Mouse (Mus musculus): ENCODE results near the gene Pex16. TPM values are rescaled to one million over a fixed set of nuclear protein-coding genes. Genes with fewer than 3 reads are reported as not detected.

Gene Pex16
- polyA plus RNA-seq, 1 experiment from 2014 or later, result 34.3 TPM

DNA sequence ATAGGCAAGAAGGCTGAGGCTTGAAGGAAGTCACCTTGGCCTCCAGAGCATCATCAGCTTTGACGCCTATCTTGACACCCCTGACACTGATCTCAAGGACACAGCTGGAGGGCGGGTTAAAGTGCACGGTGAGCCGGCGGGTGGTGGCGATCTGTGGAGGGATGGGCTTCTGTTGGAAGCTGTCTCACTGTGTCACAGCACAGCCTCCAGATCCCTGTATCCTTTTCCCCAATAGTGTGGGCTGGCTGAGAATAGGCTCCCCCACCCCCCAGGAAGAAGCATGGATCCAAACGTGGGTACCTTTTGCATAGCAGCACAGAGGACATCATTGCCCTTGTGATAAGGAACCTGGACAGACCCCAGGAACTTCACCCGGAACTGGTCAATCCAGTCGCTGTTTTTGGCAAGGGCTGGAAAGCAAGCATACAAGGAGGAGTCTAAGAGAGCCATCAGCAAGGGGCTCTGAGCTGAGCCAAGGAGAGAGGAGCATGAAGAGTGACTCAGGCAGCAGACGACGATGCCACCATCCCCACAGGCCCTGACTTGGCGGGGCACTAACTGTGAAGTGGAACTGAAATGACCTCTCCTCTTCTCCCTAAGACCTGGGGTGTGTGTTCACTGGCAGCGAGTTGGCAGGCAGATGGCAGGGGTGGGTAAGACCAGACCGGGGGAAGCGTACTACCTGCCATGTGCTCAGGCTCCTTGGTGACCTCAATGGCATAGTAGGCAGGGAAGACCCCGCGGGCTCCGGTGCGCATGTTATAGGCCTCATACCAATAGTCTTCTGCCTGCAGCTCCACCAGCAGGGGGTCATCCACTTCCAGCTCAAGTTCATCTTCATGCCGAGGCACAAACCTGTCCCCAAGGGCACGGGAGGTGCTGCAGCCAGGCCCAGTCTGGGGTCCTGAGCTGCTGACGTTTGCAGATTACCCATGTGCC is 10.9 kb downstream of the Pex16 start:
- Histone ChIP-seq H3K4me1 (replicated peaks; ENCODE audit: insufficient read depth, low read length) (peaks cover 15% of the 10 kb centered on the region), H3K4me2 (ENCODE audit: low read length) (no peak overlapping the region), H3K9ac (ENCODE audit: low read depth, low read length) (no peak overlapping the region), H3K27ac (no peak overlapping the region), H3K27me3 (ENCODE audit: insufficient read depth, low read length) (no peaks in the 10 kb centered on the region), H3K36me3 (ENCODE audit: insufficient read depth, low read length) (peaks cover 35% of the 10 kb centered on the region), H3K4me3 (replicated peaks; ENCODE audit: low read depth, low read length) (no peak overlapping the region), H3K9me3 (replicated peaks; ENCODE audit: low read length) (no peaks in the 10 kb centered on the region)
- DNase-seq (ENCODE audit: low spot score) (no peak), ATAC-seq (replicated peaks; ENCODE audit: low FRiP score, low read depth) (no peak)
- TF ChIP-seq CTCF (IDR thresholded peaks at IDR 0.05; ENCODE audit: low read depth), result no peak
- 81% methylated on average over 22 of the region's 22 CpGs for WGBS

DNA sequence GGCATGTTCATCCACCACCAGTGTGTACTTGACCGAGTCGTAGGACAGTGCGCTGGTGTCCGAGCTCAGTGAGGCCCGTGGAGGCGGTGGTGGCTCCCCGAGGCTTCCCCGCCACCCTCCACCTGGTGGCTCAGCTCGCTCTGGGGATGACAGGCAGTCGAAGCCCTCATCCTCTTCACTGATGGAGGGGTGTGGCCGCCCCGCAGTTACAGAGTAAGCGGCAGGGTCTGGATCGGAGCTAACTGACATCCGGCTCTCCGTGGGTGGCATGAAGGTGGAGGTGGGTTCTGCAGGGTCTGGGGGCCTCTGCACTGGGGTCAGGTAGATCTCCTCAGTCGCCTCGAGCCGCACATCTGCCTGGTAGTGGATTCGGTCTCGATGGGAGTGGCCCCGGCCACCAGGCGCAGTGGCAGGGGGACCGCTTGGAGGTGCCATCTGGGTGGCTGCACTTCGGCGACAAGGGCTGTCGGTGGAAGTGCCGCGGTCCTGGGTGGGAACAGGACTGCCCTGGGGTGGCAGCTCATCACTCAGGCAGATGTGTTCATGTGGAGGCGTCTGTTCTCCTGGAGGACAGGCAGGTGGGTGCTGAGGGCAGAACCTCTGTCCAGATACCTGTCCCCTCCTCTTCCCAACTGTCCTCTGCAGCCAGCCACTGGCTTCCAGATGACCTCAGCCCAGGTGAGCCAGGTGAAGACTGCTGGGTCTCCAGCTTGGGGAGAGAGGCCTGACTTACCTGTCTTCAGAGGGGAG is 12.5 kb downstream of the Pex16 start:
- Histone ChIP-seq H3K27me3 (ENCODE audit: insufficient read depth, low read length) (no peaks in the 10 kb centered on the region), H3K4me3 (replicated peaks; ENCODE audit: low read depth, low read length) (no peak overlapping the region), H3K9ac (ENCODE audit: low read depth, low read length) (no peak overlapping the region), H3K36me3 (ENCODE audit: insufficient read depth, low read length) (peaks cover 25% of the 10 kb centered on the region), H3K9me3 (replicated peaks; ENCODE audit: low read length) (no peaks in the 10 kb centered on the region), H3K27ac (no peak overlapping the region), H3K4me2 (ENCODE audit: low read length) (no peak overlapping the region), H3K4me1 (replicated peaks; ENCODE audit: insufficient read depth, low read length) (peaks cover 23% of the 10 kb centered on the region)
- ATAC-seq (replicated peaks; ENCODE audit: low FRiP score, low read depth) (no peak), DNase-seq (ENCODE audit: low spot score) (no peak)
- no peak for TF ChIP-seq CTCF (IDR thresholded peaks at IDR 0.05; ENCODE audit: low read depth)
- WGBS, result 92% methylated on average over 30 of the region's 30 CpGs

DNA sequence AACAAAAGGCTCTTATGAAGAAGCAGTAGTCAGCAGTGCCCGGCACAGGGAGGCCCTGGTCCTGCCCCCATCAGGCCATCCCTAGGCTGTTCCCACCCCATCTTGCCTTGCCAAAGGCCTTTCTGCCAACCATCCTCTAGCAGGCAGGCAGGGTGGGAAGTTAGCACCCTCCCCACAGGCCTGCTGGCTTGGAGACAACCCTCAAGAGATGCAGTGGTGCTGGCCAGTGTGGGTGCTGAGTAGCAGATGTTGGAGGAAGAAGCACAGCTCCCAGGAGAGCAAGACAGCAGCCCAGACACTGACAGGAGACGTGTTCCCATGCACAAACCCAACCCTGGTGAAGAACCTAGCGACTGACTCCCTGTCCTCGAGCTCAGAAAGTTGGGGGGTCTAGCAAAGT is 13.2 kb downstream of the Pex16 start:
- no peak for TF ChIP-seq CTCF (IDR thresholded peaks at IDR 0.05; ENCODE audit: low read depth)
- WGBS, result 80% methylated on average over 4 of the region's 4 CpGs
- Histone ChIP-seq H3K9ac (ENCODE audit: low read depth, low read length) (no peak overlapping the region), H3K9me3 (replicated peaks; ENCODE audit: low read length) (no peaks in the 10 kb centered on the region), H3K4me3 (replicated peaks; ENCODE audit: low read depth, low read length) (no peak overlapping the region), H3K4me1 (replicated peaks; ENCODE audit: insufficient read depth, low read length) (peaks cover 30% of the 10 kb centered on the region), H3K27ac (no peak overlapping the region), H3K4me2 (ENCODE audit: low read length) (no peak overlapping the region), H3K36me3 (ENCODE audit: insufficient read depth, low read length) (peaks cover 22% of the 10 kb centered on the region; the same call in 1 of the 2 replicates), H3K27me3 (ENCODE audit: insufficient read depth, low read length) (no peaks in the 10 kb centered on the region)
- no peak for DNase-seq (ENCODE audit: low spot score)
- ATAC-seq (replicated peaks; ENCODE audit: low FRiP score, low read depth), result no peak

DNA sequence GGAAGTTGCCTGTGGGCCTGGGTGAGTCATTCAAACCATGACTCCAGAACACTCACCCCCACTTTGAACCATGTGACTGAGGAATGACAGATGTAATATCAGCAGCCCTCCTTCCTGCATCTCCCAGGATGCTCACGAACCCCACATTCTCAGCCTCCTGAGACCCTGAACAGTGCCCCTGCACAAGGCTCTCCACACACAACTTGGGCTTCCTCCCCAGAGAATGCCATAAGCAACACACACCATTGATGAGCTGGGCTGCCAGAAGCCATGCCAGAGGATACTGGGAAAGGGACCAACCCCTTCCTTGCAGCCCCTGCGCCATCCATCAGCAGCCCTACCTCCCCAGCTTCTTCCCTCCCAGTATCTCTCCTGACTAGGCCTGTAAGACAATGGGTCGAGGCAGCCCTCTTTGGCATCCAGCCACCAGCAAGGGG is 13.6 kb downstream of the Pex16 start:
- ATAC-seq (replicated peaks; ENCODE audit: low FRiP score, low read depth), result no peak

DNA sequence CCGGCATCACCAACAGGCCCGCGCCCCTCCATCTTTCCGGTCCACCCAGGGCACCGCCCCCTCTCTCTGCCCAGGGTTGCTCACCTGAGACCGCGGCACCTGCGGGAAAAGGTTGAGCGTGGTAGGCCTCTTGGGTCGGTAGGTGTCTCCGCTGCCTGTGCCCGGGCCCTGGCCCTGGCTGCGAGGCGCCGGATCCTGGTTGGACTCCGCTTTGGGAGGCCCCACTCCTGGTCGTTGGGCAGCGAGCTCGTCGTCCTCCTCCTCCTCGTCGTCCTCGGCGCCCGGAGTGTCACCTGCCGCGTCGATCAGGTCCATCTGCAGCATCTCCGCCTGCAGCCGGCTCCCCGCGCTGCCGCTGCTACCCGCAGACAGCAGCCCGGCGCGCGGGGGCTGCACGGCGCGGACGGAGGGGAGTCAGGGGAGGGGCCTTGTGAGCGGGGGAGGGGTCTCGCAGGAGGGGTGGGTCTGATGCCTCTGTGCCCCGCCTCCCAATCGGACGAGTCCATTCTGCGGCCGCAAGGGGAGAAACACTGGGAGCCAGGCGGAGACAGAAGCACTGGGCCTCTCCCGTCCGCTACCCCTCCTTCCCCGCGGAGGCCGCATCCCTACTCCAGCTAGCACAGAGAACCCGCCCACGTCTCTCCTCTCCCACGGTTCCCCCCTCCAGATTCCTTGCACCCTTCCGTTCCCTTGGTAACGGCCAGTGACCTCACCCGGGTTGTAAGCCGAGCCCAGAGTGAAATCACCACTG is 14.6 kb downstream of the Pex16 start:
- H3K27ac ChIP-seq, result peak overlapping the region; percentile 79
- peak; percentile 98 for DNase-seq (ENCODE audit: low spot score)
- peak; percentile 92 for ATAC-seq (replicated peaks; ENCODE audit: low FRiP score, low read depth)
- H3K9me3 ChIP-seq (replicated peaks; ENCODE audit: low read length), result no peaks in the 10 kb centered on the region
- H3K27me3 ChIP-seq (ENCODE audit: insufficient read depth, low read length), result no peaks in the 10 kb centered on the region; the same call in 1 of the 2 replicates
- TF ChIP-seq CTCF (IDR thresholded peaks at IDR 0.05; ENCODE audit: low read depth), result no peak; the same call in 1 of the 2 replicates
- peak overlapping the region; percentile 68 for H3K9ac ChIP-seq (ENCODE audit: low read depth, low read length)
- H3K4me2 ChIP-seq (ENCODE audit: low read length), result peak overlapping the region; percentile 90
- peaks cover 31% of the 10 kb centered on the region for H3K4me1 ChIP-seq (replicated peaks; ENCODE audit: insufficient read depth, low read length)
- peaks cover 22% of the 10 kb centered on the region; the same call in 1 of the 2 replicates for H3K36me3 ChIP-seq (ENCODE audit: insufficient read depth, low read length)
- peak overlapping the region; percentile 69 for H3K4me3 ChIP-seq (replicated peaks; ENCODE audit: low read depth, low read length)
- WGBS, result under 1% methylated on average over 53 of the region's 62 CpGs

More for the DNA sequence above, 13.6 kb downstream of the Pex16 start:
- H3K4me1 ChIP-seq (replicated peaks; ENCODE audit: insufficient read depth, low read length), result peaks cover 31% of the 10 kb centered on the region
- H3K4me3 ChIP-seq (replicated peaks; ENCODE audit: low read depth, low read length), result peak overlapping the region; percentile 69
- WGBS, result 52% methylated on average over 3 of the region's 3 CpGs
- peaks cover 22% of the 10 kb centered on the region; the same call in 1 of the 2 replicates for H3K36me3 ChIP-seq (ENCODE audit: insufficient read depth, low read length)
- peak overlapping the region; percentile 68; the same call in 1 of the 2 replicates for H3K9ac ChIP-seq (ENCODE audit: low read depth, low read length)
- no peaks in the 10 kb centered on the region for H3K27me3 ChIP-seq (ENCODE audit: insufficient read depth, low read length)
- H3K27ac ChIP-seq, result no peak overlapping the region
- no peak for TF ChIP-seq CTCF (IDR thresholded peaks at IDR 0.05; ENCODE audit: low read depth)
- DNase-seq (ENCODE audit: low spot score), result no peak
- peak overlapping the region; percentile 90 for H3K4me2 ChIP-seq (ENCODE audit: low read length)
- no peaks in the 10 kb centered on the region for H3K9me3 ChIP-seq (replicated peaks; ENCODE audit: low read length)

All from kidney, postnatal 0 days (tissue).